Mouse (Mus musculus) forebrain, embryonic 13.5 days (tissue): ENCODE measurements at regions not wholly inside any gene's neighbourhood (a gene's known extent, or its start where the extent isn't known, plus 50 kb on each side); places are given as distances from the start of the nearest gene placed in this dataset.
"Not testable (repeated sequence)": the region's sequence is repeated elsewhere in the genome, so short reads cannot be mapped to it uniquely, and the experiment has no call there.

Experiments
- ATAC-seq: fragments of 200-750 bp; cut with Nextera tagmentation; 2 replicates; pipeline ENCODE4 v1.8.0; 2017
- H3K27ac ChIP-seq: fragments of 300-500 bp; sonication (generic); 2 replicates; pipeline ENCODE4 v1.5.1; 2015; ENCODE audit warnings: inconsistent platforms, mild to moderate bottlenecking, moderate library complexity
- H3K27me3 ChIP-seq: fragments of 300-500 bp; sonication (generic); 2 replicates; pipeline ENCODE4 v1.6.1; 2015; ENCODE audit warnings: mild to moderate bottlenecking, inconsistent platforms
- H3K36me3 ChIP-seq: fragments of 300-500 bp; sonication (generic); 2 replicates; pipeline ENCODE4 v1.6.1; 2015; ENCODE audit warnings: mild to moderate bottlenecking, inconsistent platforms; ENCODE audit not compliant: poor library complexity, severe bottlenecking
- H3K4me1 ChIP-seq: fragments of 300-500 bp; sonication (generic); 2 replicates; pipeline ENCODE4 v1.6.1; 2015; ENCODE audit warnings: inconsistent platforms
- H3K4me2 ChIP-seq: fragments of 300-500 bp; sonication (generic); 2 replicates; pipeline ENCODE4 v1.6.1; 2015; ENCODE audit warnings: inconsistent platforms, mild to moderate bottlenecking, moderate library complexity
- H3K4me3 ChIP-seq: fragments of 300-500 bp; sonication (generic); 2 replicates; pipeline ENCODE4 v1.5.1; 2015; ENCODE audit warnings: mild to moderate bottlenecking, inconsistent platforms
- H3K9ac ChIP-seq: fragments of 300-500 bp; sonication (generic); 2 replicates; pipeline ENCODE4 v1.6.1; 2015; ENCODE audit warnings: mild to moderate bottlenecking, inconsistent platforms
- H3K9me3 ChIP-seq: fragments of 300-500 bp; sonication (generic); replicated peaks from 2 replicates; pipeline ENCODE4 v1.6.1; 2016; ENCODE audit warnings: inconsistent platforms
- WGBS: fragments of 180-500 bp; shearing (Covaris S2); methylation state at CpG from one replicate; pipeline ENCODE4 v1.1.7; 2015; 5-methylcytosine and 5-hydroxymethylcytosine counted together

GRCm38 (mm10) chr6:75887297-75887958, 610.2 kb downstream of the Gm9008 start:
- Histone ChIP-seq H3K4me2 (no peak overlapping the region), H3K4me3 (no peak overlapping the region), H3K27ac (no peak overlapping the region), H3K9me3 (no peaks in the 10 kb centered on the region), H3K27me3 (no peaks in the 10 kb centered on the region), H3K36me3 (no peaks in the 10 kb centered on the region), H3K9ac (no peak overlapping the region), H3K4me1 (no peaks in the 10 kb centered on the region)
- WGBS = 16% methylated on average over 1 of the region's 1 CpGs
- ATAC-seq = peak; percentile 55; the same call in 1 of the 2 replicates

GRCm38 (mm10) chr6:75866291-75866690, 631.3 kb downstream of the Gm9008 start:
- H3K27me3 ChIP-seq, H3K4me1 ChIP-seq, H3K9ac ChIP-seq, H3K4me2 ChIP-seq, ATAC-seq, H3K9me3 ChIP-seq, H3K4me3 ChIP-seq, H3K36me3 ChIP-seq, H3K27ac ChIP-seq: not testable (repeated sequence)
- 93% methylated on average over 11 of the region's 11 CpGs for WGBS
